Mouse (Mus musculus): ENCODE measurements around the gene Ldb3.

The Ldb3 gene

DNA sequence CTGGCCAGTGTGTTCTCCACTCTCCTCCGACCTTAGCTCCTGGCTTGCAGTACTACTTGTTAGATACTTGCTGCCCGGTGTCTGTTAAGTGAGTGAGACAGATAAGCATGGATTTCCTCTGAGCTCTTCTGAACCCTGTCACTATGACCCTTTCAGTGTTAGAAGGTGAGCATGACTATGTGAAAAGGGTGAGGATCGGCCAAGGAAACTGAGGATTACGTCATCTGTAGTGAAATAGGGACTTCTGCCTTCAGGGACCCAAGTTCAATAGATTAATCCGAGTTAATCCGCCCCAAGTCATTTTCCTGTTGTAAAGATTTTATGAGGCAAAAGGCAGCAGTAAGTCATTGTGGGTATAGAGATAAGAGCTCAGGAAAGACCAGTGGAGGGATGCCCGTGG is 83.2 kb downstream of the Ldb3 start:
- no peak for DNase-seq

DNA sequence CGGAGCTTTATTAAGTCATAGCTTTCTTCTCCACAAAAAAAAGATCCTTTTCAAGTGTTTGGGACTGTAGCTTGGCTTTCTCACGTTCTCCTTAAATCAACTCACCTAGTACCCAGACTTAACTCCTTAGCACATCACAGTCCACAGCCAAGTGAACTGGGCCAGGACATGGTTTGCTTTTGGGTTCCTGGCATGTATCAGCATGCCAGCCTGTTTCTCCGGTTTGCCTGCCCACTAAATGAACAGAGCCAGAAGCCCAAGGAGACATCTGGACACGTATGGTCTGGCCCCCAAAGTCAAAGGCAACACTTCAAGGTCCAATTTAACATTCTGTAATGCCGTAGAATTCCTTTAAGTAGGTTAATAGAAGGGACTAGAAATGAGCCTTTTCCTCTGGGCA is 84.1 kb downstream of the Ldb3 start:
- peak; percentile 22 for DNase-seq

DNA sequence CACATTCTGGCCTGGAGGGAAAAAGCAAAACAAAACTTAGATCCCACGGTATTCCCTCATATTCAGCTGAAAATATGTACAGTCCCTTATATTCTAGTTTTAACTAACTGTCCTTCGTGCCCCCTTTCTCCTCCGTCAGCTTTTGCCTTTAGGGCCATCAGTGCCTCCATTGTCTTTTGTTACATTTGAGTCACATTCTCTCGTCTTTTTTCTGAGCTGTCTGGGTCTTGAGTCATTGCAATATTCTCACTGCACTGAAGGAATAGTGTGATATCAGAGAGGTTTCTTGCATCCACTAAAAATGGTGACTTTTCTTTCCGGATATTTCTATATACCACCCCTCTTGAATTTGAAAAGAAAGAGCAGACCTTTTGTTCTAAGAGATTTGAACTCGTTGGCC is 84.7 kb downstream of the Ldb3 start:
- no peak for DNase-seq

DNA sequence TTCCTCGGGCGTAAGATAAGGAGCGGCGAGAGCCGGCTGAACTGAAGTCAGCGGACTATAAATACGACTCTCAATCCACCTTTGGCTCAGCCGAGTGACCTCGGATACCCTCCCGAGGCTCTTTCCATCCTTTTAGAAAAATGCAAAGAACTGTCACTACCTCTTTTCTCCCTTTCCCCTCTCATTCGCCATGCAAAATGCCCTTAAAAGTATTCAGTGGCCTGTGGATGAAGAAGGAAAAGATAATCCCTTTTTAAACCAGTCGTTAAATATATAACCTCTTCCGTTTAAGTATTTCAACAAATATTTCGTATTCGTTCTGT is 85.2 kb downstream of the Ldb3 start, which contains the start of gene Bmpr1a:
Bmpr1a (minus strand) TSS at position 17 of the 323 bp plus-strand sequence.
- DNase-seq, result no peak

DNA sequence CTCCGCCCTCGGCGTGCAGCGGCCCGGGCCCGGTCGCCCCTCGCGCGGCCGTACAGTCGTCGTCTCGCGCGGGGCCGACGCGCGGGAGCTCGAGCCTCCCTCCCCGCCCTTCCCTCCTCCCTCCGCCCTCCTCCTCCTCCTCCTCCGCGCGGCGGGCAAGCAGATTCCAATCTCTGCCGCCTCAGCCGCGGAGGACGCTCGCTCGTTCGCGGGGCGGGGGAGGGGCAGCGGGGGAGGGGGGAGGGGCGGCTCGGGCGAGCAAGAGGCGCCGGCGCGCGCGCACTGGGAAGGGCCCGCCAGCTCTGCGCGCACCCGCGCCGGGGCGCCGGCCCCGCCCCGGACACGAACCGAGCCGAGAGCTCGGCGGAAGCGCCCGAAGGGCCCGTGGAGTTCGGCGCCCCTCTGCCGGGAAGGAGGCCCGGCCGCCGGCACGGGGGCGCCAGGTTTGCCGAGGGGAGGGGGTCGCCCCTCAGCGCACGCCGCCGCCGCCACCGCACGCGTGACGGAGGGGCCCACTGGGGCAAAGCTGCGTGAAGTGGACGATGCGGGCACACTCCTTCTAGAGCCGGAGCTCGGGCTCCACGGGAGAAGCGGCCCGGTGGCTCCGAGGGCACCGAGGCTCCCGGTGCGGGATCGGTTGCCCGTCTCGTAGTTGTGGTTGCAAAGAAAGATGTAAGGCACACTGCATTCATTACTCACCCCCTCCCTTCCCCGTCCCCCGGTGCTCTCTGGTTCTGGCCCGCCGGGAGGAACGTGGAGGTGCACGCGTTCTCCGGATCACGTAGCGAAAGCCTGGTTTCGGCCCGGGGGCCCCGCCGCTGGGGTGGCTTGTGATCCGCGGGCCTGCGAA is 85.8 kb downstream of the Ldb3 start:
- DNase-seq, result peak; percentile 90

DNA sequence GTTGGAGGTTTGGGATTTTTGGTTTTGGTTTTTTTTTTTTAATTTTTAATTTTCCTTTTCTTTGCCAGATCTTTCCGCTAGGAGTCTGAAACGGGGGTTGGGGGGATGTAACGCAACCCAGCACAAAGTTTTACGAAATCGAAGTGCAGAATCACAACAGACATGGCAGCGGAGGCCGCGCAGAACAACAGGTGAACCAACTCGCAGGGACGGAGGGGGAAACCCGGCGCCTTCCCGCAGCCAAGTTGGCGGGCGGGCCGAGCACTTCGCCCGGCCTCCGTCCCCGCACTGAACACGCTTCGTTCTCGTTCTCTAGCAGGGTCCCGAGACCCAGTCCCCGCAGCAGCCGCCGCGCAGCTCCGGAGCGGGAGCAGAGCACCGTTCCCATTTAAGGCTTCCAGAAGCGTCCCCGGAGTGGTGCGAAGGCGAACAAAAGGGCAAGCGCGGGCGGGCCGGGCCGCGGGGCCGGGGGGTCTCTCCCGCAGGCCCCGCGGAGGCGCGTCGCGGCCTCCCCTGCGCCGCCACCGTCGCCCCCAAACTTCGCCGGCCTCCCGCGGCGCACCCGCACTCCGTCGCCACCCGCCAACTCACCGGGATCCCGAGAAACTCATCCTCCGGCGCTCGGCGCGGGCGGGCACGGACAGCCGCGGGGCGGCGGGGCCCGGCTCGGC is 86.5 kb downstream of the Ldb3 start:
- DNase-seq, result peak; percentile 72

DNA sequence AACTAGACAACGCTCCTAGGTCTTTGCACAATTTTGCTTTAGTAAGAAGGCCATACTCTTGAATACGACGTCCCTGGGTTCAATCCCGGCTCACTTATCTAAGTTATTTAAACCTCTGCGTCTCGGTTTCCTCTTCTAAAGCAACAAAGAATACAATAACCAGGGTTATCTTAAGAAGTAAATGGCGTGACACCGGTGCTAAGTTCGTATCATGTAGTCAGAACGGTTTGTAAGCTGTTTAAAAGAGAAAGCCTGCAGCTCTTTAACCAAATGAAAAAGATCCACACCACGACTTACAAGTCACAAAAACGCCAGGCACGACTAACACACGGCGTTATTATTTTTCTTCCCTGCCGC is 87.1 kb downstream of the Ldb3 start:
- no peak for DNase-seq

DNA sequence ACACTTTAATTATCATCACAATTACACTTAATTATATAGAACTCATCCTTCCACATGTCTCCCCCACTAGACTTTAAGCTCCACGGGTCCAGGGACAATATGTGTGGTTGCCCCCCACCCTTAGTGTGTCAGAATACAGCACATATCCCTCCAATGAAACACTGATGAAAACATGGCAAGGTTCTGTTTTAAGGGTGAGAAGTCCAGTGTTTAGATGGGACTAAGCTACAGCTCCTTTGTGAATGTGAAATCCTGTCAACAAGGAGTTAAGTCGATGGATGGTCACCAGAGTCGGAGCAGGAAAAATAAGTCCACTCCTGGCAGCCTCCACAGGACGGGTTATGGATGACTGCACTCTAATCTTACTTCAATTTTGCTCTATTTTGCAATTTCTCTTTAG is 88.2 kb downstream of the Ldb3 start:
- no peak for DNase-seq

DNA sequence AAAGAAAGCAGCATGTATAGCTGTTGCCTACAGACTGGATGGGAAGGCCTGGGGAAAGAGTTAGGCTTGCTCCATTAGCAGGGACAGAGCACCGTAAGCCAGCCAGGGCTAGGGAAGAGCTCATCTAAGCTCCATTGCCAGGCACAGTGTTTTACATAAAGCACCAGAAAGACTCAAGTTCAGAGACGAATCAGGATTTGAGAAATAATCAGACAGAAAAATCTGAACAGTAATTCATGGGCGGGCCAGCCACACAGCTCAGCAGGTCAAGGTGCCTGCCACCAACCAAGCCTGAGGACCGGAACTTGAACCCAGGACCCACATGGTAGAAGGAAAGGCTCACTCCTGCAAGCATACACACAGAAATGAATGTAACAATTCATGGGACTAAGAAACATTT is 88.8 kb downstream of the Ldb3 start:
- DNase-seq, result no peak

DNA sequence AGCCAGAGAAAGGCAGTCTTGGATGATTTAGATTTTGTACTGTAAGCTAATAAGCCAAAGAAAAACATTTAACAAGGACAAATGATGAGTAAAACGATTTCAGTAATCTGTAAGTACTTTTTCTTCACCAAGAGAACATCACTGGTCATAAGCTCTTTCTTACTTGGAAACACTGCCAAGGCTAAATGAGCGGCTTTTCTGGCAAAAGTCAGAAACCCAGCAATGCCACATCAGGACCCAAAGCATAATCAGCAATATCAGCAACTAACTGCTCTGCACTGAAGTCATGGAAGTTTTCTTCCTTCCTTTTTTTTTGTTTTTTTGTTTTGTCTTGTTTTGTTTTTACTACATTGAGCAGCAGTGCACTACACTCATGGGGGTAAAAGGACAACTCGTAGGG is 91.1 kb downstream of the Ldb3 start:
- DNase-seq, result no peak

DNA sequence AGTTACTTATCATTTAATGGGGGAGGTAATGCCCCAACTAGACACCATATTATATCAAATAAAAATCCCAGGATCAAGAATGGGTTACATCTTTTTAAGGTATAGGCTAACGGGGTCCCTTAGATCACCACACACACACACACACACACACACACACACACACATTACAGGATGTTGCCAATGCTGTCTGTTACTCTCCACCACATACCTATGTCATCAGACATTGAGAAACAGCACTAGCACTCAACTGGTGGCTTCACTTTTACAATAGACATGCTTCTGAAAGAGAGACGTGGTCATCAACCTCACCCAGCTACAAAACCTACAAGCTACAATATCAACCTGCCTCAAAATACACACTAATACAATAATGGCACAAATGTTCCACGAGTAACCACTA is 94.8 kb downstream of the Ldb3 start:
- DNase-seq, result no peak

DNA sequence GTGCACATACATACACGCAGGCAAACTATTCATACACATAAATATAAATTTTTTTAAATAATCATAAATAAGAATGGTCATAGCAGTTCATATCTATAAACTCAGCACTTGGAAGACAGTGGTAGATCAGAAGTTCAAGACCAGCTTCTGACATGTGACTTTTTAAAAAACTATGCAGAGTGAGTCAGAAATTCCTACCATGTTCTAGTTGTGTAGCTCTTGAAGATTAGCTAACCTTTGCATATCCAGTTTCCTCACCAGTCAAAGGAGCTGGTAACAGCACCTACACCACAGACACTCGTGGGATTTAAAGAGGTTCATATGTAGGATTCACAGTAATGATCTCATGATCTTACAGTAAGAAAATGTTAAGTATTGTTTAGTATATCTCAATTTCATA is 95.8 kb downstream of the Ldb3 start:
- no peak for DNase-seq

DNA sequence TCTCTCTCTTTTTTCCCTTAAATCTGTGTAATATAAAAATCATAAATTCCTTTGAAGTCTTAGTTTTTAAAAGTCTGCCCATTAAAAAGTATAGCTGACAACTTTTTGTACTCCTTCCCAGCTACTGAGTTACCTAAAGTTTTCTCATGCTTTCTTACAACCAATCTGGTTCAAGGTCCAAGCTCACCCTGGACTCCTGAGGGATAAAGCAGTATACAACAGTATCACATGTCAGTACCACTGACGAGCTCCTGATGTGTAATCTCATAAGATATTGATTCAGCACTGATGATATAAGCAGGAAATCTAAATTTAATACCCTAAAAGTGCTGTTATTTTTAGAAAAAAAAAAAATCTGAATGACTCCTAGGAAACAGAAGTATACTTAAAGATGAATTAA is 97.5 kb downstream of the Ldb3 start:
- no peak for DNase-seq

DNA sequence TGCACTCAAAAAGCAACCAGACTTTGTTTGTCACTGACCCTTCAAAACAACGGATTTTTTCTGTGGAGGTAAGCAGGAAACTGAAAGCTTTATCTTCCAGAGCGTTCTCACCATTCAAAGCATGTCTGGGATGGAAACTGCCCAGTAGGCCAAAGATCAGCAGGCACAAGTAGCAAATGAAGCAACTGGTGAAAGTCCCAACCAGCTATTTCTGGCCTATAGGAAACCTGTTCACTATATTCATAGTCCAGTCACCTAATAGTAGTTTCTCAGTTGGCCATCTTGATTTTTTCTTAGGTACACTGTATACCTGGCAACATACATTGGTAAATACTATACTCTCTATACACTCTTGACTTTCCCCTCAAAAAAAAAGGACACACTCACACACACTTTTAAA is 98.6 kb downstream of the Ldb3 start:
- no peak for DNase-seq

DNA sequence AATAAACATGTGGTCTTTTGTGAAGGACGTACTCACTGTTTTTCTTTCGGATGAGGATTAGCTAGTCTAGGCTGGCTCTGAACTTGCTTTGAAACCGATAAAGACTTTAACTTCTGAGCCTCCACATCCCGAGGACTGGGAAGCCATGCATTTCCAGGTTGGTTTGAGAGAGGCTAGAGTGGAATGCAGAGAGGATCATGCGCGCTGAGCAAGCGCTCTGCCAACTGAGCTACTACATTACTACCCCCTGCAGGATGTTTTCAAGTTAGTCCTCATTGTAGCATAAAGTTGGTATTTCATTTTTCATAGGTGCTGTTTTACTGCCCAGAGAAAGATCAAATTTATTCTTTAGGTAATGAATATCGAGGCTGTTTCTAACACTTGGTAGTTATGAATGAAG is 102.3 kb downstream of the Ldb3 start:
- no peak for DNase-seq

DNA sequence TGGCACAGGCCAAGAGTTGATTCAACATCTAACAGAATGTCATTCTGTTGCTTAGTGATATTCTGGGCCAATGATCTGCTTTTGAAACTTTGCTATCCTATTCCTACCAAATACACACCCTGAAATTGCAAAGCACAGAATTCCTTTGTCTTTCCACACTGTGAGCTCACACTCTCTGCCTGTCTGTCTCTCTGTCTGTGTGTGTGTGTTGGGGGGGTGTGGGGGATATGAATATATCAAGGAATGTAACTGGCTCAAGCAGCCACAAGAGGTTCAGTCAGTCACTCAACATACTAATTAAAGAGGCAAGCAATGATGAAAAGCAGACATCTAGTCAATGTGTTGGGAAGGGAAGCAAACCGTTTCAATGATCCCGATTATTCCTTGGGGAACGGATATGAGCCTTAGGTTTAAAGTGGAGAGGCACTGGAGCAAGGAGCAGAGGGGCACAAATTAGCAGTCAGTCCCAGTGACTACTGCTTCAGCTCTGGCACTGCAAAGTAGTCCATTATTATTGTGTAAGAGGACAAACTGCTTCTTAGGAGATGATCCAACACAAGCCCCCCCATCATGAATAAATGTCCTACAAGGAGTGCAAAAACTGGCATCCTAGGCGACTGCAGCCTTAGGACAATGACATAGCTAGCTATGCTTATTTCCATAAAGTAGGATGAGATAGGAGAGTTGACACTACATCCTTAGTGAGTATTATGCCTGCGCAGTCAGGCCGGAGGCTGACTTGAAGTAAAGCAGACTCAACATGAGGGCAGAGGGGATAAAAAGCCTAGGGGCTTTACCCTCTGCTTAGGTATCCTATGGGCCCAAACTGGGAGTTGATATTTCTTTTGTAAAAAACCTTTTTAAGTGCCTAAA is 104.8 kb downstream of the Ldb3 start:
- no peak for DNase-seq
